Mouse (Mus musculus) retina, embryonic 14.5 days (tissue): ENCODE measurements at regions not wholly inside any gene's neighbourhood (a gene's known extent, or its start where the extent isn't known, plus 50 kb on each side); places are given as distances from the start of the nearest gene placed in this dataset.

ENCODE experiments used
- DNase-seq: peaks from one replicate; pipeline ENCODE4 v3.0.0-alpha.2; 2015; ENCODE audit warnings: low spot score

GRCm38 (mm10) chr7:50924102-50925011, 325.4 kb downstream of the 4933405O20Rik start:
- DNase-seq, result peak; percentile 34

GRCm38 (mm10) chr7:50925012-50925398, 326.0 kb downstream of the 4933405O20Rik start:
- no peak for DNase-seq
